Mouse (Mus musculus) kidney, postnatal 36 days (tissue): ENCODE data around the gene Myom1.
A peak's percentile ranks its signal among the peaks of the same experiment; 100 is the strongest.

Source experiments
- DNase-seq, 2 experiments: peaks; one replicate each; pipeline ENCODE4 v3.0.0; 2021 to 2022; ENCODE audit warnings: mixed read lengths in 2 of 2

The Myom1 gene

GRCm38 (mm10) chr17:70991706-70992625, 10.5 kb upstream of the Myom1 start:
- DNase-seq = peak in 1 of 2 experiments; percentile 64

- DNase-seq = no peak
Observed at GRCm38 (mm10) chr17:70992662-70993061, 9.8 kb upstream of the Myom1 start.

- no peak for DNase-seq
Observed at GRCm38 (mm10) chr17:70993385-70993807, 9.0 kb upstream of the Myom1 start.

GRCm38 (mm10) chr17:70994671-70995070, 7.8 kb upstream of the Myom1 start:
- DNase-seq = no peak

GRCm38 (mm10) chr17:70995551-70995950, 6.9 kb upstream of the Myom1 start:
- no peak for DNase-seq

- DNase-seq = no peak
Observed at GRCm38 (mm10) chr17:70997836-70998235, 4.6 kb upstream of the Myom1 start.

- DNase-seq = no peak
Observed at GRCm38 (mm10) chr17:70998400-70998975, 3.9 kb upstream of the Myom1 start.

GRCm38 (mm10) chr17:70999187-70999586, 3.2 kb upstream of the Myom1 start:
- peak in 1 of 2 experiments; percentile 47 for DNase-seq

GRCm38 (mm10) chr17:71000255-71000654, 2.2 kb upstream of the Myom1 start:
- no peak for DNase-seq

- no peak for DNase-seq
Observed at GRCm38 (mm10) chr17:71001067-71001466, 1.4 kb upstream of the Myom1 start.

- no peak for DNase-seq
Observed at GRCm38 (mm10) chr17:71001699-71002080, 743 bp upstream of the Myom1 start.

GRCm38 (mm10) chr17:71002744-71003094, 286 bp downstream of the Myom1 start, which contains the start of gene Myl12a:
TSS of gene Myl12a (minus strand) at chr17:71002878.
- no peak for DNase-seq

GRCm38 (mm10) chr17:71003112-71003511, 679 bp downstream of the Myom1 start:
- no peak for DNase-seq

GRCm38 (mm10) chr17:71003721-71004120, 1.3 kb downstream of the Myom1 start:
- no peak for DNase-seq

GRCm38 (mm10) chr17:71004186-71004960, 1.9 kb downstream of the Myom1 start:
- DNase-seq = no peak

GRCm38 (mm10) chr17:71006976-71007375, 4.5 kb downstream of the Myom1 start:
- no peak for DNase-seq

GRCm38 (mm10) chr17:71008676-71009075, 6.2 kb downstream of the Myom1 start:
- no peak for DNase-seq

- no peak for DNase-seq
Observed at GRCm38 (mm10) chr17:71009751-71010150, 7.3 kb downstream of the Myom1 start.

- no peak for DNase-seq
Observed at GRCm38 (mm10) chr17:71010646-71011242, 8.3 kb downstream of the Myom1 start.

GRCm38 (mm10) chr17:71011931-71012662, 9.7 kb downstream of the Myom1 start:
- DNase-seq = no peak

- no peak for DNase-seq
Observed at GRCm38 (mm10) chr17:71013105-71013504, 10.7 kb downstream of the Myom1 start.

GRCm38 (mm10) chr17:71014911-71015310, 12.5 kb downstream of the Myom1 start:
- DNase-seq = no peak
